Mouse (Mus musculus): ENCODE data around the gene Nfatc3. TPM values are rescaled to one million over a fixed set of nuclear protein-coding genes. Genes with fewer than 3 reads are reported as not detected.
A peak's percentile ranks its signal among the peaks of the same experiment; 100 is the strongest.
"Not testable (repeated sequence)": the region's sequence is repeated elsewhere in the genome, so short reads cannot be mapped to it uniquely, and the experiment has no call there.

Nfatc3 gene
- total RNA-seq (2021), result 10 to 100 TPM; 24.9 to 28.7 TPM
- long read RNA-seq, experiment 1, full-length matches to known transcripts, result 8 of 18 reads
- long read RNA-seq, experiment 1, partial matches to known transcripts, result 3 of 18 reads
- long read RNA-seq, experiment 1, other reads (novel, unspliced or antisense), result 7 of 18 reads
- long read RNA-seq, experiment 2, full-length matches to known transcripts, result 7 of 19 reads
- long read RNA-seq, experiment 2, partial matches to known transcripts, result 0 of 19 reads
- long read RNA-seq, experiment 2, other reads (novel, unspliced or antisense), result 12 of 19 reads

GRCm38 (mm10) chr8:106058731-106059612 lies at the start of gene Nfatc3:
Gene Nfatc3, plus strand, starts transcription at chr8:106058840.
- Histone ChIP-seq H3K4me3 (peak within 1 kb of the TSS; percentile 98), H3K27ac (peak within 1 kb of the TSS; percentile 99)
- DNase-seq, result peak; percentile 99
- intact Hi-C loops (cut with DNase I), result no loop called here
- no peak for TF ChIP-seq CTCF (IDR thresholded peaks at IDR 0.05)

GRCm38 (mm10) chr8:106010748-106011642 lies 47.6 kb upstream of the Nfatc3 start:
- intact Hi-C loops (cut with DNase I), result loop anchor here (1.0 to 5.0 kb wide), 2 partner anchors 74 to 110 kb away; partner anchors contain the start of gene Psmb10
- Histone ChIP-seq H3K27ac (peak overlapping the region; percentile 91), H3K4me3 (peak overlapping the region; percentile 93)
- TF ChIP-seq CTCF (IDR thresholded peaks at IDR 0.05), result no peak; the same call in 1 of the 2 replicates
- DNase-seq, result peak; percentile 94

- no peak for TF ChIP-seq CTCF (IDR thresholded peaks at IDR 0.05)
- intact Hi-C loops (cut with DNase I), result loop anchor here (1.0 to 5.0 kb wide), 2 partner anchors 74 to 110 kb away; partner anchors contain the start of gene Psmb10
- no peak for DNase-seq
- peak within 1 kb of the TSS; percentile 93 for H3K4me3 ChIP-seq
- H3K27ac ChIP-seq, result peak within 1 kb of the TSS; percentile 91
Observed at GRCm38 (mm10) chr8:106011643-106011986, 47.0 kb upstream of the Nfatc3 start, which contains the start of gene Ddx28. Gene Ddx28, minus strand, starts transcription at chr8:106011882.

- DNase-seq, H3K27ac ChIP-seq: not testable (repeated sequence)
- intact Hi-C loops (cut with DNase I), result loop anchor here (5.0 kb wide), 1 partner anchor 75 kb away; the partner anchor contains the start of gene Psmb10
- H3K4me3 ChIP-seq, result peak overlapping the region; percentile 93; the same call in 1 of the 2 replicates
Observed at GRCm38 (mm10) chr8:106012203-106012602, 46.4 kb upstream of the Nfatc3 start.

GRCm38 (mm10) chr8:106016284-106016683 lies 42.4 kb upstream of the Nfatc3 start:
- intact Hi-C loops (cut with DNase I), result no loop called here
- no peak overlapping the region for H3K27ac ChIP-seq
- no peak for DNase-seq
- no peak overlapping the region for H3K4me3 ChIP-seq
- no peak for TF ChIP-seq CTCF (IDR thresholded peaks at IDR 0.05)

GRCm38 (mm10) chr8:106017130-106017529 lies 41.5 kb upstream of the Nfatc3 start:
- DNase-seq, result no peak
- H3K27ac ChIP-seq, result no peak overlapping the region
- intact Hi-C loops (cut with DNase I), result no loop called here

GRCm38 (mm10) chr8:106018039-106018438 lies 40.6 kb upstream of the Nfatc3 start:
- no peak for DNase-seq
- no peak for TF ChIP-seq CTCF (IDR thresholded peaks at IDR 0.05)
- intact Hi-C loops (cut with DNase I), result no loop called here
- no peak overlapping the region for H3K4me3 ChIP-seq
- H3K27ac ChIP-seq, result no peak overlapping the region

More at GRCm38 (mm10) chr8:106017130-106017529, 41.5 kb upstream of the Nfatc3 start:
- no peak for TF ChIP-seq CTCF (IDR thresholded peaks at IDR 0.05)
- no peak overlapping the region for H3K4me3 ChIP-seq

- intact Hi-C loops (cut with DNase I), result loop anchor here (1.0 to 5.0 kb wide), 3 partner anchors 31 to 310 kb away; partner anchors contain the start of gene Dus2
Observed at GRCm38 (mm10) chr8:106022483-106022882, 36.2 kb upstream of the Nfatc3 start.

GRCm38 (mm10) chr8:106038721-106039120 lies 19.9 kb upstream of the Nfatc3 start:
- Histone ChIP-seq H3K27ac (no peak overlapping the region), H3K4me3 (no peak overlapping the region)
- intact Hi-C loops (cut with DNase I), result no loop called here
- TF ChIP-seq CTCF (IDR thresholded peaks at IDR 0.05), result no peak
- no peak for DNase-seq

More at GRCm38 (mm10) chr8:106022483-106022882, 36.2 kb upstream of the Nfatc3 start:
- no peak; the same call in 1 of the 2 replicates for TF ChIP-seq CTCF (IDR thresholded peaks at IDR 0.05)
- Histone ChIP-seq H3K4me3 (no peak overlapping the region), H3K27ac (no peak overlapping the region)
- DNase-seq, result peak; percentile 74

- H3K27ac ChIP-seq, result no peak overlapping the region
- no peak for TF ChIP-seq CTCF (IDR thresholded peaks at IDR 0.05)
- intact Hi-C loops (cut with DNase I), result no loop called here
- DNase-seq, result no peak
- H3K4me3 ChIP-seq, result no peak overlapping the region
Observed at GRCm38 (mm10) chr8:106039605-106040004, 19.0 kb upstream of the Nfatc3 start.

GRCm38 (mm10) chr8:106040218-106040617 lies 18.4 kb upstream of the Nfatc3 start:
- intact Hi-C loops (cut with DNase I), result no loop called here
- no peak overlapping the region for H3K27ac ChIP-seq
- no peak overlapping the region for H3K4me3 ChIP-seq
- DNase-seq, result no peak
- TF ChIP-seq CTCF (IDR thresholded peaks at IDR 0.05), result no peak

GRCm38 (mm10) chr8:106043055-106043454 lies 15.6 kb upstream of the Nfatc3 start:
- no peak overlapping the region for H3K4me3 ChIP-seq
- intact Hi-C loops (cut with DNase I), result no loop called here
- DNase-seq, result no peak
- no peak for TF ChIP-seq CTCF (IDR thresholded peaks at IDR 0.05)
- no peak overlapping the region for H3K27ac ChIP-seq

Data from gastrocnemius, adult 2 months (tissue).